In the genomic region with DNA sequence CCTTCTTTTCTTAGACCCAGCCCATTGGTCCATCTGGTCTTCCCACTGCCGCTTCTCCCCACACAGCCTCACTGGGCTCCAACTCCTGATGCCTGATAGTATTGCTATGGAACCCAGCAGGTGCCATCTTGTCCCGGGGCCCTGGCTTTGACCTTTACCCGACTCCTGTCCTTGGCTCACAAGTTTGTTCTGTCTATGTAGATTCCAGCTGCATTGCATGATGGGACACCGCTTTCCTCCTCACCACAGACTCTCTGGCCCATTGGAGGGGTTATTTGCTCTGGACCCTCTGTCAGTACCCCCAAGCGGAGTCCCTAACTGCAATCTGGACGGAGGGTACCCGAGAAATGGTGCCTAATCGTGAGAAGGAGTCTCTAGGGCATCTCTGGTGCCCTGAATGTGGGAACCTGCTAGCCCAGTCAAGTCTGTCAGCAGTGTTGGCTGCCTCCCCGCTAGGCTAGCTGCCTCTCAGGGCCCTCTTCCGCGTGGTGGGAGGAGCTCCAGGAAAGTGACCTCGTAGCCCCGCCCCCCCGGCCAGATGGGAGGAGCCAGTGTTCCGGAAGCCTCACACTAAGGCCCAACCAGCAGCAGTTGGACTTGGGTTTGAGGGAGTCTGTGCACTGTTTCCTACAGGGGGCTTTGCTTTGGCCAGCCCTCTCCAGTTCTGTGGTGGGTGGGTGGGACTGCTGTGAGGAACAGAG, we compare ENCODE assay signal across 11 mouse cellular contexts. TPM values are rescaled to one million over a fixed set of nuclear protein-coding genes. Genes with fewer than 3 reads are reported as not detected.
DNase-seq lines count a peak whose midpoint lies in the region; ATAC-seq and TF ChIP-seq lines count a peak whose summit lies in the region.
"Had no signal": no experiment of that assay in that cellular context is flagged by ENCODE, and none has a peak within 500 bp of the region (broad histone marks: within the 10 kb centered on the region; RNA-seq: fewer than 3 reads in every experiment).

No protein-coding gene starts in this region.

- no peaks in the 10 kb centered on the region for H3K36me3 ChIP-seq in ES-E14 (ENCODE audit: control insufficient read depth, insufficient read depth, low read length, poor library complexity, severe bottlenecking)
- peaks cover 2% of the 10 kb centered on the region; the same call in 1 of the 2 replicates for H3K36me3 ChIP-seq in hindbrain, embryonic 13.5 days
- H3K36me3 ChIP-seq in midbrain, postnatal 0 days (ENCODE audit: insufficient read depth, low read length) = no peaks in the 10 kb centered on the region

- H3K4me2 ChIP-seq in hindbrain, embryonic 13.5 days = peak overlapping the region; percentile 89
- H3K4me2 ChIP-seq in midbrain, postnatal 0 days (ENCODE audit: low read depth, low read length, poor library complexity, severe bottlenecking) = peak overlapping the region; percentile 95
- H3K4me2 ChIP-seq: embryonic facial prominence, embryonic 15.5 days; liver, embryonic 15.5 days had no signal

- H3K27me3 ChIP-seq in hindbrain, embryonic 13.5 days = peaks cover 36% of the 10 kb centered on the region
- no peaks in the 10 kb centered on the region for H3K27me3 ChIP-seq in midbrain, postnatal 0 days (ENCODE audit: insufficient read depth, low read length)

- 37% methylated on average over 15 of the region's 15 CpGs for WGBS in hindbrain, embryonic 13.5 days
- 37% methylated on average over 15 of the region's 15 CpGs for WGBS in midbrain, postnatal 0 days

- intact Hi-C loops in heart, postnatal 10 days (cut with DNase I) = no loop called here

- peaks cover 7 to 42% of the 10 kb centered on the region in 2 experiments; a peak in 3 of 4 replicates for H3K4me1 ChIP-seq in ES-E14 (ENCODE audit: control insufficient read depth in 2 of 2, insufficient read depth in 2 of 2, low read length in 2 of 2, poor library complexity in 1 of 2)
- peaks cover 56% of the 10 kb centered on the region for H3K4me1 ChIP-seq in hindbrain, embryonic 13.5 days (replicated peaks)
- peaks cover 21% of the 10 kb centered on the region for H3K4me1 ChIP-seq in midbrain, postnatal 0 days (ENCODE audit: insufficient read depth, low read length)

- H3K9ac ChIP-seq in ES-E14 (ENCODE audit: insufficient read depth, low read depth, low read length, poor library complexity, severe bottlenecking) = peak overlapping the region; percentile 22; the same call in 1 of the 2 replicates
- H3K9ac ChIP-seq in hindbrain, embryonic 13.5 days = peak overlapping the region; percentile 94; the same call in 1 of the 2 replicates
- H3K9ac ChIP-seq in midbrain, postnatal 0 days (replicated peaks; ENCODE audit: low read length, poor library complexity, severe bottlenecking) = peak overlapping the region; percentile 93; the same call in 1 of the 2 replicates
- H3K9ac ChIP-seq: embryonic facial prominence, embryonic 15.5 days; liver, embryonic 15.5 days had no signal

- no peak overlapping the region for H3K27ac ChIP-seq in ES-E14 (ENCODE audit: insufficient read depth, low read depth, low read length, poor library complexity, severe bottlenecking)
- no peak overlapping the region for H3K27ac ChIP-seq in hindbrain, embryonic 13.5 days
- H3K27ac ChIP-seq in midbrain, postnatal 0 days (ENCODE audit: low read depth, low read length) = no peak overlapping the region
- H3K27ac ChIP-seq: embryonic facial prominence, embryonic 15.5 days; liver, embryonic 15.5 days had no signal

- H3K9me3 ChIP-seq in ES-E14 (ENCODE audit: control insufficient read depth, insufficient read depth, low read depth, low read length) = no peaks in the 10 kb centered on the region
- no peaks in the 10 kb centered on the region for H3K9me3 ChIP-seq in hindbrain, embryonic 13.5 days
- H3K9me3 ChIP-seq in midbrain, postnatal 0 days (ENCODE audit: low read length) = no peaks in the 10 kb centered on the region
- H3K9me3 ChIP-seq: embryonic facial prominence, embryonic 15.5 days; liver, embryonic 15.5 days had no signal

- TF ChIP-seq CTCF in midbrain, postnatal 0 days (IDR thresholded peaks at IDR 0.05) = no peak

- peak overlapping the region in 1 of 2 experiments; percentile 40; a peak in 1 of 4 replicates for H3K4me3 ChIP-seq in ES-E14 (ENCODE audit: insufficient read depth in 1 of 2, low read depth in 1 of 2, low read length in 2 of 2, poor library complexity in 1 of 2, severe bottlenecking in 1 of 2)
- H3K4me3 ChIP-seq in hindbrain, embryonic 13.5 days = peak overlapping the region; percentile 74
- peak overlapping the region; percentile 15 for H3K4me3 ChIP-seq in midbrain, postnatal 0 days (ENCODE audit: low read depth, low read length)
- H3K4me3 ChIP-seq: embryonic facial prominence, embryonic 15.5 days; liver, embryonic 15.5 days had no signal

- DNase-seq in 416B (ENCODE audit: low read depth) (peak; percentile 61), ES-E14 (ENCODE audit: low read depth, low spot score) (peak; percentile 69)
- no peak for DNase-seq in midbrain, postnatal 0 days (ENCODE audit: low spot score)
- DNase-seq in cerebellum, adult 9-10 months = no peak
- DNase-seq in heart, postnatal 10 days = no peak
- no peak for DNase-seq in layer of hippocampus, adult 8-10 months (ENCODE audit: low spot score in 2 of 2)
- DNase-seq: right cerebral cortex, postnatal 4 days had no signal

- in situ Hi-C loops in ES-E14 (cut with MboI; ENCODE audit: low sequenced_read_pairs in 2 of 2, unreplicated experiment in 2 of 2) = no loop called here

- ATAC-seq in hindbrain, embryonic 13.5 days (ENCODE audit: low FRiP score) = no peak
- ATAC-seq in midbrain, postnatal 0 days (ENCODE audit: low FRiP score) = no peak
- ATAC-seq in erythroid progenitor cell, adult 5-6 weeks (replicated peaks; ENCODE audit: low FRiP score, poor library complexity, severe bottlenecking) = no peak

TF ChIP-seq in ES-E14, 5 proteins besides CTCF, POLR2A, EP300 and RAD21:
- TF ChIP-seq HCFC1 (IDR thresholded peaks at IDR 0.05; ENCODE audit: borderline replicate concordance, insufficient read depth, low read length) = no peak
- TF ChIP-seq ZC3H11A (IDR thresholded peaks at IDR 0.05; ENCODE audit: borderline replicate concordance, low read depth, low read length) = no peak
- no peak for TF ChIP-seq ZNF384 (IDR thresholded peaks at IDR 0.05; ENCODE audit: low read depth, low read length)
- no peak for TF ChIP-seq CHD2 (IDR thresholded peaks at IDR 0.05; ENCODE audit: low read depth, low read length)
- no peak for TF ChIP-seq MAFK (IDR thresholded peaks at IDR 0.05; ENCODE audit: insufficient read depth, low read depth, low read length)

RNA-seq across cellular contexts. Expression of a gene that starts 2.3 kb away (rescaled TPM):
- 3.1 and 5.8 TPM in 2 replicates for total RNA-seq in ES-E14 (2012; rRNA removed)
- polyA plus RNA-seq in hindbrain, embryonic 13.5 days (2015; fragmentation: Nextera tagmentation; extraction: Ambion mirVana) = 38.7 and 38.9 TPM in 2 replicates
- 95.0 and 98.6 TPM in 2 replicates for total RNA-seq in midbrain, postnatal 0 days (2014; rRNA removed)
- polyA plus RNA-seq in midbrain, postnatal 0 days (2015; fragmentation: Nextera tagmentation; extraction: Ambion mirVana) = 77.6 and 107 TPM in 2 replicates
- under 1 TPM; 0.05 to 0.17 TPM for total RNA-seq in heart, postnatal 10 days (2021)
- total RNA-seq in layer of hippocampus, adult 8-10 months (2022) = 100 to 1,000 TPM; 123 to 147 (median 134) TPM
- not detected in 2 replicates for total RNA-seq in erythroid progenitor cell, adult 5-6 weeks (2015; ENCODE audit: low replicate concordance)
- not detected in 2 replicates for total RNA-seq in erythroid progenitor cell, adult 5-6 weeks (2017; ENCODE audit: low replicate concordance)

RNA-seq across cellular contexts. Expression of a gene that starts 15.2 kb away (rescaled TPM):
- 1,269 and 1,458 TPM in 2 replicates for total RNA-seq in ES-E14 (2012; rRNA removed)
- polyA plus RNA-seq in hindbrain, embryonic 13.5 days (2015; fragmentation: Nextera tagmentation; extraction: Ambion mirVana) = 205 and 218 TPM in 2 replicates
- 177 and 203 TPM in 2 replicates for total RNA-seq in midbrain, postnatal 0 days (2014; rRNA removed)
- polyA plus RNA-seq in midbrain, postnatal 0 days (2015; fragmentation: Nextera tagmentation; extraction: Ambion mirVana) = 125 and 148 TPM in 2 replicates
- total RNA-seq in heart, postnatal 10 days (2021) = 100 to 1,000 TPM; 283 to 290 TPM
- total RNA-seq in layer of hippocampus, adult 8-10 months (2022) = 100 to 1,000 TPM; 161 to 249 (median 201) TPM
- 429 and 481 TPM in 2 replicates for total RNA-seq in erythroid progenitor cell, adult 5-6 weeks (2015; ENCODE audit: low replicate concordance)
- total RNA-seq in erythroid progenitor cell, adult 5-6 weeks (2017; ENCODE audit: low replicate concordance) = 506 and 514 TPM in 2 replicates

RNA-seq across cellular contexts. Expression of a gene that starts 21.9 kb away (rescaled TPM):
- 4.6 and 9.0 TPM in 2 replicates for total RNA-seq in ES-E14 (2012; rRNA removed)
- polyA plus RNA-seq in hindbrain, embryonic 13.5 days (2015; fragmentation: Nextera tagmentation; extraction: Ambion mirVana) = 5.2 and 7.7 TPM in 2 replicates
- 7.6 and 15.2 TPM in 2 replicates for total RNA-seq in midbrain, postnatal 0 days (2014; rRNA removed)
- 7.2 and 8.8 TPM in 2 replicates for polyA plus RNA-seq in midbrain, postnatal 0 days (2015; fragmentation: Nextera tagmentation; extraction: Ambion mirVana)
- 100 to 1,000 TPM in 1 of 2 experiments, 10 to 100 TPM in 1; 95.9 to 112 TPM for total RNA-seq in heart, postnatal 10 days (2021)
- 10 to 100 TPM; 11.3 to 16.5 (median 13.8) TPM for total RNA-seq in layer of hippocampus, adult 8-10 months (2022)
- total RNA-seq in erythroid progenitor cell, adult 5-6 weeks (2015; ENCODE audit: low replicate concordance) = not detected in 2 replicates
- total RNA-seq in erythroid progenitor cell, adult 5-6 weeks (2017; ENCODE audit: low replicate concordance) = not detected in 2 replicates

RNA-seq across cellular contexts. Expression of a gene that starts 43.7 kb away (rescaled TPM):
- 47.7 and 61.4 TPM in 2 replicates for total RNA-seq in ES-E14 (2012; rRNA removed)
- 17.2 and 18.4 TPM in 2 replicates for polyA plus RNA-seq in hindbrain, embryonic 13.5 days (2015; fragmentation: Nextera tagmentation; extraction: Ambion mirVana)
- total RNA-seq in midbrain, postnatal 0 days (2014; rRNA removed) = 34.6 and 38.9 TPM in 2 replicates
- 15.7 and 17.9 TPM in 2 replicates for polyA plus RNA-seq in midbrain, postnatal 0 days (2015; fragmentation: Nextera tagmentation; extraction: Ambion mirVana)
- total RNA-seq in heart, postnatal 10 days (2021) = 10 to 100 TPM; 27.3 to 33.4 TPM
- 10 to 100 TPM; 38.0 to 52.1 (median 47.0) TPM for total RNA-seq in layer of hippocampus, adult 8-10 months (2022)
- 8.0 and 24.5 TPM in 2 replicates for total RNA-seq in erythroid progenitor cell, adult 5-6 weeks (2015; ENCODE audit: low replicate concordance)
- total RNA-seq in erythroid progenitor cell, adult 5-6 weeks (2017; ENCODE audit: low replicate concordance) = 14.2 TPM in 2 replicates

RNA-seq across cellular contexts. Expression of a gene that starts 49.3 kb away (rescaled TPM):
- total RNA-seq in ES-E14 (2012; rRNA removed) = 0.58 and 1.1 TPM in 2 replicates
- 0.38 and 0.79 TPM in 2 replicates for polyA plus RNA-seq in hindbrain, embryonic 13.5 days (2015; fragmentation: Nextera tagmentation; extraction: Ambion mirVana)
- total RNA-seq in midbrain, postnatal 0 days (2014; rRNA removed) = not detected in 2 replicates
- polyA plus RNA-seq in midbrain, postnatal 0 days (2015; fragmentation: Nextera tagmentation; extraction: Ambion mirVana) = 0.19 and 0.36 TPM in 2 replicates
- not detected for total RNA-seq in heart, postnatal 10 days (2021)
- not detected for total RNA-seq in layer of hippocampus, adult 8-10 months (2022)
- not detected in 2 replicates for total RNA-seq in erythroid progenitor cell, adult 5-6 weeks (2015; ENCODE audit: low replicate concordance)
- total RNA-seq in erythroid progenitor cell, adult 5-6 weeks (2017; ENCODE audit: low replicate concordance) = not detected in 2 replicates
- polyA plus RNA-seq: embryonic facial prominence, embryonic 15.5 days; liver, embryonic 15.5 days had no signal

Comparison
In these comparisons a context has a peak if more than half of its experiments do, and no peak if none do; other contexts are left out.
1. DNase-seq: peak in 416B (single experiment) and ES-E14 (single experiment); none in midbrain, postnatal 0 days (single experiment), cerebellum, adult 9-10 months (single experiment), heart, postnatal 10 days (0 of 2) and layer of hippocampus, adult 8-10 months (0 of 2).
2. H3K9ac ChIP-seq: peak in every context shown above with its lines; median percentile 94 in hindbrain, embryonic 13.5 days; 93 in midbrain, postnatal 0 days; 22 in ES-E14.
3. RNA of a gene that starts 2.3 kb away (total RNA-seq): 123 to 147 TPM in layer of hippocampus, adult 8-10 months and 95.0 to 98.6 TPM in midbrain, postnatal 0 days; 3.1 to 5.8 TPM in ES-E14, 0.05 to 0.17 TPM in heart, postnatal 10 days and not detected in erythroid progenitor cell, adult 5-6 weeks; every median in the first group is over 10 times any median in the second.